Mouse (Mus musculus): ENCODE measurements at regions not wholly inside any gene's neighbourhood (a gene's known extent, or its start where the extent isn't known, plus 50 kb on each side); places are given as distances from the start of the nearest gene placed in this dataset.

- DNase-seq (ENCODE audit: low spot score): peak; percentile 92
- 51% methylated on average over 5 of the region's 5 CpGs for WGBS
- no peak for TF ChIP-seq CTCF (IDR thresholded peaks at IDR 0.05; ENCODE audit: low read depth)
- Histone ChIP-seq H3K27me3 (ENCODE audit: insufficient read depth, low read length) (no peaks in the 10 kb centered on the region), H3K9me3 (replicated peaks; ENCODE audit: low read length) (no peaks in the 10 kb centered on the region), H3K9ac (ENCODE audit: low read depth, low read length) (no peak overlapping the region), H3K4me1 (replicated peaks; ENCODE audit: insufficient read depth, low read length) (no peaks in the 10 kb centered on the region), H3K4me2 (ENCODE audit: low read length) (no peak overlapping the region), H3K4me3 (replicated peaks; ENCODE audit: low read depth, low read length) (no peak overlapping the region), H3K36me3 (ENCODE audit: insufficient read depth, low read length) (no peaks in the 10 kb centered on the region), H3K27ac (0 out of 2 replicates have a peak overlapping the region, but pooled peaks have one; percentile 25)
- no peak for ATAC-seq (replicated peaks; ENCODE audit: low FRiP score, low read depth)
Measured at GRCm38 (mm10) chr14:98471803-98472509, 302.4 kb upstream of the Dach1 start.

DNA sequence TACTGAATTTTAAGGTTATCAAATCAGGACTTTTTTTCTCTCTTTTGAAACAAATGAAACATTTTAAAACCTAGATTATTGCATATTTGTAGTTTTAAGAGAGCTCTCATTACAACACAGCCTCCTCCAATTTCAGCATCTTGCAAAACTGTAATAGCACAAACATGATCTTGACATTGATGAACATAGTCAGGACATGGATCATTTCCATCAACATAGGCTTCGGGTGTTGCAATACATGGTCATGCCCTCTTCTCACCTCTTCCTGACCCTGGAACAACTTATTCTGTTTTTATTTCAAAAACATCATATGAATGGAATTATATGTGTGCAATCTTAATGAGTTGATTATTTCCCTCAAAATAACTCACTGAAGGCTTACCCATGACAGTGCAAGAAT is 284.9 kb upstream of the Dach1 start:
- Histone ChIP-seq H3K27ac (no peak overlapping the region), H3K36me3 (ENCODE audit: insufficient read depth, low read length) (no peaks in the 10 kb centered on the region)

GRCm38 (mm10) chr14:98452191-98452590 is 282.6 kb upstream of the Dach1 start:
- H3K27me3 ChIP-seq (ENCODE audit: insufficient read depth, low read length): no peaks in the 10 kb centered on the region
- no peak for DNase-seq (ENCODE audit: low spot score)
- no peak for TF ChIP-seq CTCF (IDR thresholded peaks at IDR 0.05; ENCODE audit: low read depth)
- H3K9ac ChIP-seq (ENCODE audit: low read depth, low read length): no peak overlapping the region
- H3K36me3 ChIP-seq (ENCODE audit: insufficient read depth, low read length): no peaks in the 10 kb centered on the region
- H3K4me1 ChIP-seq (replicated peaks; ENCODE audit: insufficient read depth, low read length): no peaks in the 10 kb centered on the region
- H3K4me3 ChIP-seq (replicated peaks; ENCODE audit: low read depth, low read length): no peak overlapping the region
- no peaks in the 10 kb centered on the region for H3K9me3 ChIP-seq (replicated peaks; ENCODE audit: low read length)
- H3K4me2 ChIP-seq (ENCODE audit: low read length): no peak overlapping the region
- ATAC-seq (replicated peaks; ENCODE audit: low FRiP score, low read depth): no peak
- H3K27ac ChIP-seq: no peak overlapping the region
- 83% methylated on average over 6 of the region's 6 CpGs for WGBS

More for the DNA sequence above, 284.9 kb upstream of the Dach1 start:
- Histone ChIP-seq H3K9ac (ENCODE audit: low read depth, low read length) (no peak overlapping the region), H3K4me3 (replicated peaks; ENCODE audit: low read depth, low read length) (no peak overlapping the region), H3K4me2 (ENCODE audit: low read length) (no peak overlapping the region), H3K4me1 (replicated peaks; ENCODE audit: insufficient read depth, low read length) (no peaks in the 10 kb centered on the region), H3K9me3 (replicated peaks; ENCODE audit: low read length) (no peaks in the 10 kb centered on the region), H3K27me3 (ENCODE audit: insufficient read depth, low read length) (no peaks in the 10 kb centered on the region)
- TF ChIP-seq CTCF (IDR thresholded peaks at IDR 0.05; ENCODE audit: low read depth): no peak
- DNase-seq (ENCODE audit: low spot score) (no peak), ATAC-seq (replicated peaks; ENCODE audit: low FRiP score, low read depth) (no peak)
- 42% methylated on average over 1 of the region's 1 CpGs for WGBS

DNA sequence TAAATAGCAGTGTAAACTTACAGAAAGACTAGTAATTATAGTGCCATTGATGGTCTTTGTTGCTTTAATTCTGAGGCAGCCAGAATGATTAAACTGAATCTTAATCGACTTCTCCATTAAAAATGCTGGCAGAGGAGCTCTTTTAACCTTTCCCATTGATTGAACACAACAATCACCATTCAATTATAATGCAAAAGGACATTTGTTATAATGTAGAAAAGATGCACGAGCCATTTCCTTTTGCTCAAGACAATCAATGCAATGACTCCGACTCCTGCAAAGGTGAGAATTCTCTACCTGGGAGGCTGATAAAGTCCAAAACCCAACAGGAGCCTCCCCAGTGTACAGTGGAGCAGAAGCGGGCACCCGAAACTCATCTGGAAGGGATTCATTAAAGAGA is 280.0 kb upstream of the Dach1 start:
- H3K27ac ChIP-seq: no peak overlapping the region
- WGBS: 76% methylated on average over 5 of the region's 5 CpGs
- DNase-seq (ENCODE audit: low spot score) (no peak), ATAC-seq (replicated peaks; ENCODE audit: low FRiP score, low read depth) (no peak)
- no peaks in the 10 kb centered on the region for H3K4me1 ChIP-seq (replicated peaks; ENCODE audit: insufficient read depth, low read length)
- no peak for TF ChIP-seq CTCF (IDR thresholded peaks at IDR 0.05; ENCODE audit: low read depth)
- H3K4me2 ChIP-seq (ENCODE audit: low read length): no peak overlapping the region
- H3K27me3 ChIP-seq (ENCODE audit: insufficient read depth, low read length): no peaks in the 10 kb centered on the region
- no peak overlapping the region for H3K4me3 ChIP-seq (replicated peaks; ENCODE audit: low read depth, low read length)
- no peak overlapping the region for H3K9ac ChIP-seq (ENCODE audit: low read depth, low read length)
- no peaks in the 10 kb centered on the region for H3K9me3 ChIP-seq (replicated peaks; ENCODE audit: low read length)
- H3K36me3 ChIP-seq (ENCODE audit: insufficient read depth, low read length): no peaks in the 10 kb centered on the region

- Histone ChIP-seq H3K27me3 (ENCODE audit: insufficient read depth, low read length) (no peaks in the 10 kb centered on the region), H3K4me3 (replicated peaks; ENCODE audit: low read depth, low read length) (no peak overlapping the region), H3K4me2 (ENCODE audit: low read length) (no peak overlapping the region), H3K4me1 (replicated peaks; ENCODE audit: insufficient read depth, low read length) (no peaks in the 10 kb centered on the region), H3K36me3 (ENCODE audit: insufficient read depth, low read length) (no peaks in the 10 kb centered on the region), H3K27ac (no peak overlapping the region), H3K9ac (ENCODE audit: low read depth, low read length) (no peak overlapping the region), H3K9me3 (replicated peaks; ENCODE audit: low read length) (no peaks in the 10 kb centered on the region)
- 82% methylated on average over 3 of the region's 3 CpGs for whole genome bisulfite sequencing
- DNase-seq (ENCODE audit: low spot score) (no peak), ATAC-seq (replicated peaks; ENCODE audit: low FRiP score, low read depth) (no peak)
- TF ChIP-seq CTCF (IDR thresholded peaks at IDR 0.05; ENCODE audit: low read depth): no peak
Measured at GRCm38 (mm10) chr14:98442411-98442810, 272.8 kb upstream of the Dach1 start.

DNA sequence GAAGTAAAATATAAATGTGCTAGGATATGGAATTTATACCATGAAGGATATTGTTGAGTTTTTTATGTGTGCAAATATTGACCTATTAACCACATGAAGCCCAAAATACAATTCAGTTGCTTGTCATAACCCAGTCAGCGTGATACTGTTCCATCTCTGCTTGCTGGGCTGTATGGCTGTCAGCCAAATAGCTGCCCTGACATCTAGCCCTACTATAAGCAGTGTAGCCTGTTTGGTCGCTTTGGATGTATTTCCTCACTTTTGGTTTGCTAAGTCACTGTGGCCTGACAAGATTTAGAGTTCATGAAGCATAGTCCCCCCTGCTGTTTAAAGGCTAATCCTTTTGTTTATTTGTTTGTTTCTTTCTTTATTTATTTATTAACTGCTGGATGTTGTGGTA is 272.4 kb upstream of the Dach1 start:
- Histone ChIP-seq H3K27me3 (ENCODE audit: insufficient read depth, low read length) (no peaks in the 10 kb centered on the region), H3K27ac (no peak overlapping the region), H3K4me1 (replicated peaks; ENCODE audit: insufficient read depth, low read length) (no peaks in the 10 kb centered on the region), H3K36me3 (ENCODE audit: insufficient read depth, low read length) (no peaks in the 10 kb centered on the region), H3K9ac (ENCODE audit: low read depth, low read length) (no peak overlapping the region), H3K4me3 (replicated peaks; ENCODE audit: low read depth, low read length) (no peak overlapping the region), H3K4me2 (ENCODE audit: low read length) (no peak overlapping the region), H3K9me3 (replicated peaks; ENCODE audit: low read length) (no peaks in the 10 kb centered on the region)
- DNase-seq (ENCODE audit: low spot score): no peak
- ATAC-seq (replicated peaks; ENCODE audit: low FRiP score, low read depth): no peak
- TF ChIP-seq CTCF (IDR thresholded peaks at IDR 0.05; ENCODE audit: low read depth): no peak
- WGBS: 54% methylated on average over 2 of the region's 2 CpGs

GRCm38 (mm10) chr14:98431959-98432358 is 262.4 kb upstream of the Dach1 start:
- H3K4me1 ChIP-seq (replicated peaks; ENCODE audit: insufficient read depth, low read length): no peaks in the 10 kb centered on the region
- no peaks in the 10 kb centered on the region for H3K27me3 ChIP-seq (ENCODE audit: insufficient read depth, low read length)
- DNase-seq (ENCODE audit: low spot score) (peak; percentile 9), ATAC-seq (replicated peaks; ENCODE audit: low FRiP score, low read depth) (no peak)
- H3K27ac ChIP-seq: no peak overlapping the region
- no peak overlapping the region for H3K9ac ChIP-seq (ENCODE audit: low read depth, low read length)
- no peaks in the 10 kb centered on the region for H3K36me3 ChIP-seq (ENCODE audit: insufficient read depth, low read length)
- no peak overlapping the region for H3K4me3 ChIP-seq (replicated peaks; ENCODE audit: low read depth, low read length)
- TF ChIP-seq CTCF (IDR thresholded peaks at IDR 0.05; ENCODE audit: low read depth): no peak
- 55% methylated on average over 11 of the region's 11 CpGs for WGBS
- no peak overlapping the region for H3K4me2 ChIP-seq (ENCODE audit: low read length)
- no peaks in the 10 kb centered on the region for H3K9me3 ChIP-seq (replicated peaks; ENCODE audit: low read length)

Data from kidney, postnatal 0 days (tissue).